Mouse (Mus musculus) kidney, adult 2 months (tissue): ENCODE measurements at regions not wholly inside any gene's neighbourhood (a gene's known extent, or its start where the extent isn't known, plus 50 kb on each side); places are given as distances from the start of the nearest gene placed in this dataset.

Experiments
- DNase-seq: peaks from one replicate; pipeline ENCODE4 v3.0.0; 2021
- H3K27ac ChIP-seq: fragments of 200-500 bp; 2 replicates; pipeline ENCODE4 v1.5.1; 2012; ENCODE audit warnings: low read depth, low read length, control low read depth, inconsistent platforms; ENCODE audit not compliant: insufficient read depth
- H3K27me3 ChIP-seq: fragments of 200-500 bp; replicated peaks from 2 replicates; pipeline ENCODE4 v1.6.1; 2012; ENCODE audit warnings: mild to moderate bottlenecking, moderate library complexity, low read length, inconsistent platforms; ENCODE audit not compliant: control insufficient read depth, insufficient read depth
- H3K36me3 ChIP-seq: fragments of 200-500 bp; 2 replicates; pipeline ENCODE4 v1.6.1; 2012; ENCODE audit warnings: mild to moderate bottlenecking, moderate library complexity, low read length, inconsistent platforms; ENCODE audit not compliant: control insufficient read depth, insufficient read depth
- H3K4me1 ChIP-seq: fragments of 200-500 bp; 2 replicates; pipeline ENCODE4 v1.6.1; 2011; ENCODE audit warnings: low read length; ENCODE audit not compliant: control insufficient read depth, insufficient read depth
- H3K4me3 ChIP-seq: fragments of 200-500 bp; 2 replicates; pipeline ENCODE4 v1.5.1; 2011; ENCODE audit warnings: mild to moderate bottlenecking, low read depth, low read length, control low read depth; ENCODE audit not compliant: insufficient read depth
- CTCF ChIP-seq: fragments of 200-500 bp; conservative IDR thresholded peaks from 2 replicates; pipeline ENCODE4 v1.5.1; 2011; ENCODE audit warnings: low read depth, mild to moderate bottlenecking, control low read depth, low read length, moderate library complexity, mixed read lengths; ENCODE audit not compliant: insufficient read depth, insufficient read length
- POLR2A ChIP-seq: fragments of 200-500 bp; IDR thresholded peaks from one replicate; pipeline ENCODE4 v1.6.1; 2011; ENCODE audit warnings: low read depth, low read length, control low read depth
- WGBS: fragments of 180-500 bp; shearing (Covaris S2); methylation state at CpG from one replicate; pipeline ENCODE4 v1.1.7; 2018; 5-methylcytosine and 5-hydroxymethylcytosine counted together

- DNase-seq = peak; percentile 80
- H3K27ac ChIP-seq = no peak overlapping the region
- no peak overlapping the region for H3K4me3 ChIP-seq
- 37% methylated on average over 6 of the region's 6 CpGs for WGBS
- TF ChIP-seq POLR2A = no peak
- no peak for TF ChIP-seq CTCF
- H3K4me1 ChIP-seq = peaks cover 8% of the 10 kb centered on the region
- H3K27me3 ChIP-seq = no peaks in the 10 kb centered on the region
- no peaks in the 10 kb centered on the region for H3K36me3 ChIP-seq
Measured at GRCm38 (mm10) chr11:111947671-111948070, 834.4 kb upstream of the Sox9 start.

GRCm38 (mm10) chr11:111953421-111953820, 828.6 kb upstream of the Sox9 start:
- no peak for TF ChIP-seq POLR2A
- TF ChIP-seq CTCF = no peak
- no peaks in the 10 kb centered on the region; the same call in 1 of the 2 replicates for H3K4me1 ChIP-seq
- H3K27ac ChIP-seq = no peak overlapping the region
- H3K36me3 ChIP-seq = no peaks in the 10 kb centered on the region
- WGBS = 88% methylated on average over 5 of the region's 5 CpGs
- no peak overlapping the region for H3K4me3 ChIP-seq
- no peaks in the 10 kb centered on the region for H3K27me3 ChIP-seq
- DNase-seq = no peak

- no peaks in the 10 kb centered on the region for H3K36me3 ChIP-seq
- no peak overlapping the region for H3K4me3 ChIP-seq
- DNase-seq = no peak
- no peaks in the 10 kb centered on the region for H3K4me1 ChIP-seq
- TF ChIP-seq POLR2A (no peak), CTCF (no peak)
- 75% methylated on average over 5 of the region's 5 CpGs for WGBS
- H3K27me3 ChIP-seq = no peaks in the 10 kb centered on the region
- no peak overlapping the region for H3K27ac ChIP-seq
Measured at GRCm38 (mm10) chr11:111957721-111958287, 824.2 kb upstream of the Sox9 start.

- H3K27me3 ChIP-seq = no peaks in the 10 kb centered on the region
- DNase-seq = no peak
Measured at GRCm38 (mm10) chr11:111961047-111961837, 820.8 kb upstream of the Sox9 start.

GRCm38 (mm10) chr11:111961846-111962245, 820.2 kb upstream of the Sox9 start:
- DNase-seq = no peak

More at GRCm38 (mm10) chr11:111961047-111961837, 820.8 kb upstream of the Sox9 start:
- no peak overlapping the region for H3K4me3 ChIP-seq
- no peaks in the 10 kb centered on the region for H3K36me3 ChIP-seq
- H3K4me1 ChIP-seq = no peaks in the 10 kb centered on the region
- WGBS = 53% methylated on average over 10 of the region's 10 CpGs
- TF ChIP-seq CTCF (no peak), POLR2A (no peak)
- no peak overlapping the region for H3K27ac ChIP-seq

GRCm38 (mm10) chr11:111964066-111964465, 818.0 kb upstream of the Sox9 start:
- Histone ChIP-seq H3K4me1 (no peaks in the 10 kb centered on the region), H3K36me3 (no peaks in the 10 kb centered on the region), H3K27ac (no peak overlapping the region), H3K4me3 (no peak overlapping the region), H3K27me3 (no peaks in the 10 kb centered on the region)
- no peak for TF ChIP-seq POLR2A
- TF ChIP-seq CTCF = no peak
- WGBS = 44% methylated on average over 6 of the region's 6 CpGs
- no peak for DNase-seq

More at GRCm38 (mm10) chr11:111961846-111962245, 820.2 kb upstream of the Sox9 start:
- TF ChIP-seq POLR2A (no peak), CTCF (no peak)
- H3K27me3 ChIP-seq = no peaks in the 10 kb centered on the region
- WGBS = 33% methylated on average over 2 of the region's 2 CpGs
- H3K4me3 ChIP-seq = no peak overlapping the region
- no peak overlapping the region for H3K27ac ChIP-seq
- no peaks in the 10 kb centered on the region for H3K4me1 ChIP-seq
- no peaks in the 10 kb centered on the region for H3K36me3 ChIP-seq

GRCm38 (mm10) chr11:111966401-111966800, 815.6 kb upstream of the Sox9 start:
- DNase-seq = peak; percentile 33
- H3K27me3 ChIP-seq = no peaks in the 10 kb centered on the region
- 90% methylated on average over 3 of the region's 3 CpGs for WGBS
- no peaks in the 10 kb centered on the region for H3K36me3 ChIP-seq
- H3K4me1 ChIP-seq = no peaks in the 10 kb centered on the region
- no peak overlapping the region for H3K27ac ChIP-seq
- no peak overlapping the region for H3K4me3 ChIP-seq
- TF ChIP-seq CTCF = no peak
- no peak for TF ChIP-seq POLR2A
